Mouse (Mus musculus): ENCODE data around the gene Bnc2. TPM values are rescaled to one million over a fixed set of nuclear protein-coding genes. Genes with fewer than 3 reads are reported as not detected.

The Bnc2 gene
- total and polyA plus RNA-seq, 2 experiments from 2014 or later = 6.4 to 15.5 TPM

GRCm38 (mm10) chr4:84308226-84308862 is 366.7 kb downstream of the Bnc2 start:
- Histone ChIP-seq H3K27ac (no peak overlapping the region), H3K9ac (replicated peaks; ENCODE audit: low read length) (no peak overlapping the region), H3K4me3 (ENCODE audit: low read length) (no peak overlapping the region), H3K9me3 (ENCODE audit: low read length) (no peaks in the 10 kb centered on the region), H3K4me2 (ENCODE audit: low read depth, low read length) (no peak overlapping the region), H3K36me3 (ENCODE audit: insufficient read depth, low read length) (no peaks in the 10 kb centered on the region), H3K27me3 (ENCODE audit: insufficient read depth, low read length) (no peaks in the 10 kb centered on the region), H3K4me1 (ENCODE audit: insufficient read depth, low read length) (no peaks in the 10 kb centered on the region)
- 21% methylated on average over 4 of the region's 4 CpGs for WGBS
- no peak for DNase-seq (ENCODE audit: low spot score)
- no peak for TF ChIP-seq CTCF (IDR thresholded peaks at IDR 0.05; ENCODE audit: low read depth)
- no peak for ATAC-seq

- DNase-seq (ENCODE audit: low spot score) = no peak
- Histone ChIP-seq H3K4me3 (ENCODE audit: low read length) (no peak overlapping the region), H3K36me3 (ENCODE audit: insufficient read depth, low read length) (no peaks in the 10 kb centered on the region), H3K9ac (replicated peaks; ENCODE audit: low read length) (no peak overlapping the region), H3K27ac (no peak overlapping the region), H3K4me1 (ENCODE audit: insufficient read depth, low read length) (no peaks in the 10 kb centered on the region), H3K27me3 (ENCODE audit: insufficient read depth, low read length) (no peaks in the 10 kb centered on the region), H3K9me3 (ENCODE audit: low read length) (no peaks in the 10 kb centered on the region), H3K4me2 (ENCODE audit: low read depth, low read length) (no peak overlapping the region)
- no peak for ATAC-seq
- TF ChIP-seq CTCF (IDR thresholded peaks at IDR 0.05; ENCODE audit: low read depth) = no peak
- WGBS = 83% methylated on average over 9 of the region's 9 CpGs
Measured at GRCm38 (mm10) chr4:84306928-84307606, 368.0 kb downstream of the Bnc2 start.

GRCm38 (mm10) chr4:84302949-84303348 is 372.1 kb downstream of the Bnc2 start:
- Histone ChIP-seq H3K4me1 (ENCODE audit: insufficient read depth, low read length) (no peaks in the 10 kb centered on the region), H3K9me3 (ENCODE audit: low read length) (0 out of 2 replicates have a peak, but pooled peaks cover 2% of the 10 kb centered on the region), H3K9ac (replicated peaks; ENCODE audit: low read length) (no peak overlapping the region), H3K4me3 (ENCODE audit: low read length) (no peak overlapping the region), H3K27ac (no peak overlapping the region), H3K4me2 (ENCODE audit: low read depth, low read length) (no peak overlapping the region), H3K27me3 (ENCODE audit: insufficient read depth, low read length) (no peaks in the 10 kb centered on the region), H3K36me3 (ENCODE audit: insufficient read depth, low read length) (no peaks in the 10 kb centered on the region)
- no peak for DNase-seq (ENCODE audit: low spot score)
- WGBS = 76% methylated on average over 3 of the region's 3 CpGs
- no peak for TF ChIP-seq CTCF (IDR thresholded peaks at IDR 0.05; ENCODE audit: low read depth)
- ATAC-seq = no peak

GRCm38 (mm10) chr4:84285153-84285552 is 389.9 kb downstream of the Bnc2 start:
- WGBS = 65% methylated on average over 5 of the region's 5 CpGs
- DNase-seq (ENCODE audit: low spot score) (no peak), ATAC-seq (no peak)
- TF ChIP-seq CTCF (IDR thresholded peaks at IDR 0.05; ENCODE audit: low read depth) = no peak
- no peak overlapping the region for H3K27ac ChIP-seq
- no peaks in the 10 kb centered on the region for H3K9me3 ChIP-seq (ENCODE audit: low read length)
- no peak overlapping the region for H3K4me2 ChIP-seq (ENCODE audit: low read depth, low read length)
- H3K9ac ChIP-seq (replicated peaks; ENCODE audit: low read length) = no peak overlapping the region
- H3K4me1 ChIP-seq (ENCODE audit: insufficient read depth, low read length) = no peaks in the 10 kb centered on the region
- no peaks in the 10 kb centered on the region for H3K27me3 ChIP-seq (ENCODE audit: insufficient read depth, low read length)
- H3K4me3 ChIP-seq (ENCODE audit: low read length) = no peak overlapping the region
- H3K36me3 ChIP-seq (ENCODE audit: insufficient read depth, low read length) = no peaks in the 10 kb centered on the region

- TF ChIP-seq CTCF (IDR thresholded peaks at IDR 0.05; ENCODE audit: low read depth) = no peak
- H3K36me3 ChIP-seq (ENCODE audit: insufficient read depth, low read length) = no peaks in the 10 kb centered on the region
- H3K27me3 ChIP-seq (ENCODE audit: insufficient read depth, low read length) = no peaks in the 10 kb centered on the region
- WGBS = 60% methylated on average over 2 of the region's 2 CpGs
- DNase-seq (ENCODE audit: low spot score) (no peak), ATAC-seq (no peak)
- no peak overlapping the region for H3K27ac ChIP-seq
- H3K9ac ChIP-seq (replicated peaks; ENCODE audit: low read length) = no peak overlapping the region
- H3K4me1 ChIP-seq (ENCODE audit: insufficient read depth, low read length) = no peaks in the 10 kb centered on the region
- H3K9me3 ChIP-seq (ENCODE audit: low read length) = no peaks in the 10 kb centered on the region
- no peak overlapping the region for H3K4me2 ChIP-seq (ENCODE audit: low read depth, low read length)
- no peak overlapping the region for H3K4me3 ChIP-seq (ENCODE audit: low read length)
Measured at GRCm38 (mm10) chr4:84282651-84283050, 392.4 kb downstream of the Bnc2 start.

GRCm38 (mm10) chr4:84278156-84278555 is 396.9 kb downstream of the Bnc2 start:
- H3K4me1 ChIP-seq (ENCODE audit: insufficient read depth, low read length) = no peaks in the 10 kb centered on the region
- no peaks in the 10 kb centered on the region for H3K9me3 ChIP-seq (ENCODE audit: low read length)
- DNase-seq (ENCODE audit: low spot score) (no peak), ATAC-seq (no peak)
- no peak overlapping the region for H3K27ac ChIP-seq
- TF ChIP-seq CTCF (IDR thresholded peaks at IDR 0.05; ENCODE audit: low read depth) = no peak
- H3K4me2 ChIP-seq (ENCODE audit: low read depth, low read length) = no peak overlapping the region
- no peak overlapping the region for H3K9ac ChIP-seq (replicated peaks; ENCODE audit: low read length)
- H3K36me3 ChIP-seq (ENCODE audit: insufficient read depth, low read length) = no peaks in the 10 kb centered on the region
- no peaks in the 10 kb centered on the region; the same call in 1 of the 2 replicates for H3K27me3 ChIP-seq (ENCODE audit: insufficient read depth, low read length)
- no peak overlapping the region for H3K4me3 ChIP-seq (ENCODE audit: low read length)
- WGBS = 86% methylated on average over 6 of the region's 6 CpGs

- ATAC-seq (no peak), DNase-seq (ENCODE audit: low spot score) (no peak)
- 86% methylated on average over 14 of the region's 14 CpGs for WGBS
- Histone ChIP-seq H3K4me2 (ENCODE audit: low read depth, low read length) (no peak overlapping the region), H3K9ac (replicated peaks; ENCODE audit: low read length) (no peak overlapping the region), H3K9me3 (ENCODE audit: low read length) (no peaks in the 10 kb centered on the region), H3K27ac (no peak overlapping the region), H3K27me3 (ENCODE audit: insufficient read depth, low read length) (no peaks in the 10 kb centered on the region; the same call in 1 of the 2 replicates), H3K36me3 (ENCODE audit: insufficient read depth, low read length) (no peaks in the 10 kb centered on the region), H3K4me3 (ENCODE audit: low read length) (no peak overlapping the region), H3K4me1 (ENCODE audit: insufficient read depth, low read length) (no peaks in the 10 kb centered on the region)
- TF ChIP-seq CTCF (IDR thresholded peaks at IDR 0.05; ENCODE audit: low read depth) = no peak
Measured at GRCm38 (mm10) chr4:84276081-84276480, 399.0 kb downstream of the Bnc2 start.

Data from hindbrain, postnatal 0 days (tissue).